Mouse (Mus musculus) regulatory T cell (primary cell): ENCODE data around the gene Gss.
"Not testable (repeated sequence)": the region's sequence is repeated elsewhere in the genome, so short reads cannot be mapped to it uniquely, and the experiment has no call there.

Experiments
- in situ Hi-C: fragments of 300-600 bp; cut with MboI, MseI; formaldehyde crosslinking; loops from one replicate; pipeline ENCODE4 v1.15.1; 2025; ENCODE audit warnings: high pct_unique_total_duplicates

The Gss gene

GRCm38 (mm10) chr2:155619817-155620216 is 27.2 kb upstream of the Gss start:
- in situ Hi-C loops = loop anchor here (5.0 kb wide), 1 partner anchor 103 kb away; the partner anchor contains the start of genes Acss2 and Ggt7

- in situ Hi-C loops = loop anchor here (5.0 kb wide), 1 partner anchor 100 kb away; the partner anchor contains the start of genes Acss2 and Ggt7
Measured at GRCm38 (mm10) chr2:155616971-155617370, 24.4 kb upstream of the Gss start.

GRCm38 (mm10) chr2:155613953-155614352 is 21.3 kb upstream of the Gss start:
- in situ Hi-C loops = no loop called here

GRCm38 (mm10) chr2:155613326-155613755 is 20.7 kb upstream of the Gss start:
- in situ Hi-C loops = no loop called here

GRCm38 (mm10) chr2:155611834-155612550 is 19.4 kb upstream of the Gss start:
- in situ Hi-C loops = no loop called here

- in situ Hi-C loops = no loop called here
Measured at GRCm38 (mm10) chr2:155610978-155611377, 18.4 kb upstream of the Gss start, which contains the start of gene Myh7b. TSS of gene Myh7b (plus strand) at chr2:155611212.

GRCm38 (mm10) chr2:155606360-155606759 is 13.8 kb upstream of the Gss start:
- in situ Hi-C loops = no loop called here

- in situ Hi-C loops = not testable (repeated sequence)
Measured at GRCm38 (mm10) chr2:155605236-155605589, 12.6 kb upstream of the Gss start.

- in situ Hi-C loops = no loop called here
Measured at GRCm38 (mm10) chr2:155604560-155605235, 12.1 kb upstream of the Gss start.

GRCm38 (mm10) chr2:155603707-155604106 is 11.1 kb upstream of the Gss start:
- in situ Hi-C loops = no loop called here

- in situ Hi-C loops = no loop called here
Measured at GRCm38 (mm10) chr2:155595516-155595915, 2.9 kb upstream of the Gss start.

GRCm38 (mm10) chr2:155592854-155593283 is 259 bp upstream of the Gss start:
- in situ Hi-C loops = no loop called here

- in situ Hi-C loops = no loop called here
Measured at GRCm38 (mm10) chr2:155591676-155592075, 934 bp downstream of the Gss start.

GRCm38 (mm10) chr2:155590876-155591275 is 1.7 kb downstream of the Gss start:
- in situ Hi-C loops = no loop called here

GRCm38 (mm10) chr2:155589521-155589920 is 3.1 kb downstream of the Gss start:
- in situ Hi-C loops = no loop called here

GRCm38 (mm10) chr2:155588136-155588535 is 4.5 kb downstream of the Gss start:
- in situ Hi-C loops = no loop called here

- in situ Hi-C loops = no loop called here
Measured at GRCm38 (mm10) chr2:155585486-155585885, 7.1 kb downstream of the Gss start.

GRCm38 (mm10) chr2:155585082-155585481 is 7.5 kb downstream of the Gss start:
- in situ Hi-C loops = no loop called here

GRCm38 (mm10) chr2:155583927-155584530 is 8.6 kb downstream of the Gss start:
- in situ Hi-C loops = no loop called here

- in situ Hi-C loops = no loop called here
Measured at GRCm38 (mm10) chr2:155582996-155583395, 9.6 kb downstream of the Gss start.

GRCm38 (mm10) chr2:155582384-155582995 is 10.1 kb downstream of the Gss start:
- in situ Hi-C loops = no loop called here

GRCm38 (mm10) chr2:155580331-155580730 is 12.3 kb downstream of the Gss start:
- in situ Hi-C loops = no loop called here
